Mouse (Mus musculus) liver, embryonic 14.5 days (tissue): ENCODE measurements around the gene Zmat3. TPM values are rescaled to one million over a fixed set of nuclear protein-coding genes. Genes with fewer than 3 reads are reported as not detected.

ENCODE experiments used
- ATAC-seq: fragments of 200-750 bp; cut with Nextera tagmentation; 2 replicates; pipeline ENCODE4 v1.8.0; 2017; ENCODE audit warnings: moderate number of reproducible peaks, mild to moderate bottlenecking, moderate library complexity; ENCODE audit not compliant: insufficient read depth
- DNase-seq, 3 experiments: peaks; one replicate each; pipeline ENCODE4 v3.0.0-alpha.2; 2012 to 2013; ENCODE audit warnings: low read depth in 3 of 3, low spot score in 3 of 3
- H3K27ac ChIP-seq: fragments of 300-500 bp; sonication (generic); 2 replicates; pipeline ENCODE4 v1.5.1; 2014; ENCODE audit warnings: moderate library complexity, mild to moderate bottlenecking, control low read depth, inconsistent platforms
- H3K27me3 ChIP-seq: fragments of 300-500 bp; sonication (generic); 2 replicates; pipeline ENCODE4 v1.6.1; 2014; ENCODE audit warnings: mild to moderate bottlenecking, low read length, moderate library complexity; ENCODE audit not compliant: control insufficient read depth, insufficient read depth
- H3K36me3 ChIP-seq: fragments of 300-500 bp; sonication (generic); replicated peaks from 2 replicates; pipeline ENCODE4 v1.6.1; 2014; ENCODE audit warnings: low read depth; ENCODE audit not compliant: control insufficient read depth, insufficient read depth
- H3K4me1 ChIP-seq, 2 experiments: fragments of 200-500 bp in 1 of 2; fragments of 300-500 bp in 1 of 2; sonication (generic) in 1 of 2; replicated peaks; 2 replicates each; pipeline ENCODE4 v1.6.1; 2012 to 2014; ENCODE audit warnings: antibody characterized with exemption in 1 of 2, inconsistent platforms in 1 of 2, low read length in 1 of 2; ENCODE audit not compliant: control insufficient read depth in 2 of 2, insufficient read depth in 2 of 2
- H3K4me2 ChIP-seq: fragments of 300-500 bp; sonication (generic); 2 replicates; pipeline ENCODE4 v1.6.1; 2014; ENCODE audit warnings: low read depth, mild to moderate bottlenecking, control low read depth, moderate library complexity
- H3K4me3 ChIP-seq, 2 experiments: fragments of 200-500 bp in 1 of 2; fragments of 300-500 bp in 1 of 2; sonication (generic) in 1 of 2; 2 replicates each; pipeline ENCODE4 v1.5.1; 2012 to 2014; ENCODE audit warnings: low read depth in 2 of 2, low read length in 2 of 2, mild to moderate bottlenecking in 2 of 2, control low read depth in 1 of 2, inconsistent platforms in 1 of 2, moderate library complexity in 1 of 2; ENCODE audit not compliant: insufficient read depth in 1 of 2
- H3K9ac ChIP-seq: fragments of 300-500 bp; sonication (generic); replicated peaks from 2 replicates; pipeline ENCODE4 v1.6.1; 2014; ENCODE audit warnings: mild to moderate bottlenecking, control low read depth, moderate library complexity
- H3K9me3 ChIP-seq: fragments of 300-500 bp; sonication (generic); 2 replicates; pipeline ENCODE4 v1.6.1; 2016; ENCODE audit warnings: low read length, mixed read lengths; ENCODE audit not compliant: control insufficient read depth
- CTCF ChIP-seq: IDR thresholded peaks from 2 replicates; pipeline ENCODE4 v1.5.1; 2016; ENCODE audit warnings: antibody characterized with exemption, low read depth, control low read depth
- EP300 ChIP-seq: IDR thresholded peaks from 2 replicates; pipeline ENCODE4 v1.6.1; 2016; ENCODE audit warnings: antibody characterized with exemption, low read depth
- WGBS: fragments of 180-500 bp; shearing (Covaris S2); extraction: QIAGEN DNeasy Blood & Tissue Kit; methylation state at CpG from one replicate; pipeline ENCODE4 v1.1.7; 2014; ENCODE audit not compliant: insufficient replicate concordance; 5-methylcytosine and 5-hydroxymethylcytosine counted together
- polyA plus RNA-seq, 2 experiments: library from polyadenylated mRNA; depleted of rRNA in 1 of 2; stranded (reverse) in 1 of 2; unstranded in 1 of 2; fragments of >200 nt; fragmentation: Nextera tagmentation in 1 of 2; extraction: Ambion mirVana in 1 of 2; gene quantifications; 2 replicates each; pipeline versions ENCODE4 v1.2.1 to v1.2.3; 2012 to 2014

Gene Zmat3
- polyA plus RNA-seq, 2 experiments, result 0.42 to 0.74 TPM

DNA sequence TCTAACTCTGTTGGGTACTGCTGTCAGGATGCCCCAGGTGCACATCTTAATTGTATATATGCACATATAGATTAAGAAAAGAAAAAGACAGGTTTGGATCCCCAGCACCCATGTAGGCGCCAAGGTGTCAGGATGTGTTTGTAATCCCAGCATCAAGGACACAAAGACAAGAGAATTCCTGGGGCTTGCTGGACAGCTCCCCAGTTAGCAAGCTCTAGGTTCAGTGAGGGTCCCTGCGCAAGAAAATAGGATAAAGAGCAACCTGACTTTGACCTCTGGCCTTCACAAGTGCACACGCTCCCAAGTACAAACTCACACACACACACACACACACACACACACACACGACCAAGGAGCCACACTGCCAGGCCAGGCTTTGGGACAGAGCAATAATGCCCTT lies 73.8 kb downstream of the Zmat3 start:
- Histone ChIP-seq H3K27me3 (no peaks in the 10 kb centered on the region), H3K27ac (no peak overlapping the region), H3K36me3 (no peaks in the 10 kb centered on the region), H3K9ac (no peak overlapping the region), H3K4me2 (no peak overlapping the region), H3K4me3 (no peak overlapping the region), H3K9me3 (no peaks in the 10 kb centered on the region), H3K4me1 (no peaks in the 10 kb centered on the region)
- TF ChIP-seq EP300 (no peak), CTCF (no peak)
- 23% methylated on average over 4 of the region's 4 CpGs for WGBS
- no peak for ATAC-seq
- no peak for DNase-seq

Other genes starting within 250 kb of the Zmat3 start
- gene Pik3ca, start 31.7 kb upstream of the Zmat3 start, polyA plus RNA-seq (2012; rRNA removed), result 3.2 and 4.2 TPM in 2 replicates
- 3.5 and 6.1 TPM in 2 replicates for gene Pik3ca, start 31.7 kb upstream of the Zmat3 start, polyA plus RNA-seq (2014; fragmentation: Nextera tagmentation; extraction: Ambion mirVana)
- gene Kcnmb3, start 126.2 kb upstream of the Zmat3 start, polyA plus RNA-seq (2012; rRNA removed), result not detected in 2 replicates
- not detected in 2 replicates for gene Kcnmb3, start 126.2 kb upstream of the Zmat3 start, polyA plus RNA-seq (2014; fragmentation: Nextera tagmentation; extraction: Ambion mirVana)
- 14.5 and 18.5 TPM in 2 replicates for gene Zfp639, start 144.2 kb upstream of the Zmat3 start, polyA plus RNA-seq (2012; rRNA removed)
- 18.8 and 20.4 TPM in 2 replicates for gene Zfp639, start 144.2 kb upstream of the Zmat3 start, polyA plus RNA-seq (2014; fragmentation: Nextera tagmentation; extraction: Ambion mirVana)
- gene Mfn1, start 163.5 kb upstream of the Zmat3 start, polyA plus RNA-seq (2012; rRNA removed), result 6.4 and 8.6 TPM in 2 replicates
- gene Mfn1, start 163.5 kb upstream of the Zmat3 start, polyA plus RNA-seq (2014; fragmentation: Nextera tagmentation; extraction: Ambion mirVana), result 11.0 and 12.6 TPM in 2 replicates